Comparison of ENCODE assay signal across 18 mouse cellular contexts in the genomic region with DNA sequence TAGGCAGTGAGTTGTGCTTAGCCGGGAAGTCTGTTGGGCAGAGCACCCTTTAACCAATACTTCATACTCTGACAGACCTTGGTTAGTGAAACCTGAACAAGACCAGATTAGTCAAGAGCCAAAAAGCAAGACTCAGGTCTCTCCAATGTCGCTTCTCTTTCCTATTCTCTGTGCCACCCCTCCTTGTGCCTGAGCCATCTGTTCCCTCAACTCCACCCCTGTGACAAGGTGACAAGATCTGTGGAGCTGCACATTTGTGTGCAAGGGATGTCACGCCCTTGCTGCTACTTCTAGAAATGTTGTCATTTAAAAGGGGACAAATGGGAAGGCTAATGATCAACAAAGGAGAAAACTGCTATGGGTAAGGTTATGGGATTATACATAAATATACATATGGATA.
DNase-seq lines count a peak whose midpoint lies in the region; ATAC-seq lines count a peak whose summit lies in the region.
"Had no signal": no experiment of that assay in that cellular context is flagged by ENCODE, and none has a peak within 500 bp of the region (broad histone marks: within the 10 kb centered on the region; RNA-seq: fewer than 3 reads in every experiment).

No protein-coding gene starts in this region.

- no peak overlapping the region for H3K9ac ChIP-seq in kidney, embryonic 15.5 days
- H3K9ac ChIP-seq: heart, embryonic 13.5 days; hindbrain, embryonic 13.5 days had no signal

- no peaks in the 10 kb centered on the region for H3K27me3 ChIP-seq in kidney, embryonic 15.5 days
- H3K27me3 ChIP-seq: heart, embryonic 13.5 days; hindbrain, embryonic 13.5 days had no signal

- H3K27ac ChIP-seq in kidney, embryonic 15.5 days = no peak overlapping the region
- H3K27ac ChIP-seq: embryonic facial prominence, embryonic 10.5 days; forebrain, embryonic 10.5 days; heart, embryonic 13.5 days; hindbrain, embryonic 13.5 days; hindbrain, postnatal 0 days had no signal

- no peak for ATAC-seq in kidney, embryonic 15.5 days (replicated peaks; ENCODE audit: low FRiP score)
- ATAC-seq: forebrain, embryonic 14.5 days; hindbrain, postnatal 0 days had no signal

- H3K36me3 ChIP-seq in kidney, embryonic 15.5 days = no peaks in the 10 kb centered on the region
- H3K36me3 ChIP-seq: embryonic facial prominence, embryonic 10.5 days; forebrain, embryonic 10.5 days; heart, embryonic 13.5 days; hindbrain, embryonic 13.5 days had no signal

- H3K9me3 ChIP-seq in kidney, embryonic 15.5 days (replicated peaks) = no peaks in the 10 kb centered on the region
- H3K9me3 ChIP-seq: embryonic facial prominence, embryonic 10.5 days; forebrain, embryonic 10.5 days; heart, embryonic 13.5 days; hindbrain, embryonic 13.5 days had no signal

- H3K4me2 ChIP-seq in kidney, embryonic 15.5 days = no peak overlapping the region
- H3K4me2 ChIP-seq: heart, embryonic 13.5 days; hindbrain, embryonic 13.5 days had no signal

- H3K4me1 ChIP-seq in kidney, embryonic 15.5 days = no peaks in the 10 kb centered on the region
- H3K4me1 ChIP-seq: embryonic facial prominence, embryonic 10.5 days; forebrain, embryonic 10.5 days; heart, embryonic 13.5 days had no signal

- H3K4me3 ChIP-seq in kidney, embryonic 15.5 days (replicated peaks) = no peak overlapping the region
- H3K4me3 ChIP-seq: embryonic facial prominence, embryonic 10.5 days; forebrain, embryonic 10.5 days; heart, embryonic 13.5 days; hindbrain, embryonic 13.5 days had no signal

- DNase-seq in brain, adult 2 months (ENCODE audit: low read depth, low spot score) = peak; percentile 81
- DNase-seq in cerebellum, adult 11-12 months = peak; percentile 42
- DNase-seq in cerebellum, adult 9-11 months = peak; percentile 43
- peak; percentile 28 for DNase-seq in cerebellum, postnatal 36 days
- no peak for DNase-seq in ovary, adult 18-20 months (ENCODE audit: low spot score)
- no peak for DNase-seq in layer of hippocampus, adult 9-10 months (ENCODE audit: low spot score)
- DNase-seq: adrenal gland, postnatal 14 days; gastrocnemius, postnatal 36 days; heart, adult 11 months; heart, postnatal 4 days; kidney, adult 18-20 months had no signal

- 59% methylated on average over 3 of the region's 3 CpGs for WGBS in kidney, embryonic 15.5 days

Comparison
In these comparisons a context has a peak if more than half of its experiments do, and no peak if none do; other contexts are left out.
1. DNase-seq: peak in brain, adult 2 months (single experiment), cerebellum, adult 11-12 months (single experiment), cerebellum, adult 9-11 months (single experiment) and cerebellum, postnatal 36 days (2 of 2); none in ovary, adult 18-20 months (single experiment) and layer of hippocampus, adult 9-10 months (single experiment).